Mouse (Mus musculus): Measurements from ENCODE around the gene Pnkp.
A peak's percentile ranks its signal among the peaks of the same experiment; 100 is the strongest.

The Pnkp gene

DNA sequence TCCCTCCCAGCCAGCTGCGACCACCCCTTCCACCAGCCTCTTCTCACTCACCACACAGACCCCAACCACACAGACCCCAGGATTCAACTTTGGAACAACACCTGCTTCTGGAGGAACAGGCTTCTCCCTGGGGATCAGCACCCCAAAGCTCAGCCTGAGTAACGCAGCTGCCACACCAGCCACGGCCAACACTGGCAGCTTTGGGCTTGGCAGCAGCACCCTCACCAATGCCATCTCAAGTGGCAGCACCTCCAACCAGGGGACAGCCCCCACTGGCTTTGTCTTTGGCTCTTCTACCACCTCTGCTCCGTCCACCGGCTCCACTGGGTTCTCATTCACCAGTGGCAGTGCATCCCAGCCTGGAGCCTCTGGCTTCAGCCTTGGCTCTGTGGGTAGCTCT is 28.2 kb upstream of the Pnkp start:
- no peak for DNase-seq (ENCODE audit: low spot score)

DNA sequence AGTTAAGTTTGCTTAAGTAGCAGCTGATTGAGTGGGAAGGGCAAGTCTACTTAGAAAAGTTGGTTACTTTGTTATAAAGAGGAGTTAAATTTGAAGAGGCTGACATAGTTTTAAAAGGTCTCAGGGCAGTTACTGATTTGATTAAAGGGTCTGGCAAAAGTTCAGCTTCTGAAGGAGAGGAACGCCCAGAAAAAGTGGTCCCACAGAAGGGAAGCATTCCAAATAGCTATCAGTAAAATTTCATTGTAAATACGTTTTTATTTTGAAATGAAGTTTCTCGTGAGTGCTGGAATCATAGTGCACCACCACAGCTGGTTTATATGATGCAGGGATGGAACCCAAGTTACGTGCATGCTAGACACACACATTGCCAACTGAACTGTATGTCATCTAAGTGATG is 24.2 kb upstream of the Pnkp start:
- no peak for DNase-seq (ENCODE audit: low spot score)

- no peak for DNase-seq (ENCODE audit: low spot score)
These were observed 21.4 kb upstream of the Pnkp start for GRCm38 (mm10) chr7:44835373-44836015.

DNA sequence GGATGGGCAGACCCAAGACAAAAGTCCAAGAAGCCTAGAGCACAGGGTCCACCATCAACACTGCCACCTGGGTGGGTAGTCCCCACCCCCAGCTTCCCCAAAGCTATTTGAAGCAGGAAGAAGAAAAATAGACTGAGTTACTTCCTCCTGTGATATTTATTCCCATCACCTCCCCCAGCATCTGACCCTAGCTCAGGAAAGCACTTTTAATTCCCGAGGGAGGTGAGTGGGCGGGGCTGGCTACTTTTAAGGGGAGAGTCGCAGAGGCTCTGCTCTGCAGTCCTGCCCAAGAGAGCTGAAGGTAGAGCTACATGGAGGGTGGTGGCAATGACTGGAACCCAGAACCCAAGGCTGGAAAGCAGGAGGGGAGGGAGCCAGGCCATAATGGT is 20.9 kb upstream of the Pnkp start:
- no peak for DNase-seq (ENCODE audit: low spot score)

DNA sequence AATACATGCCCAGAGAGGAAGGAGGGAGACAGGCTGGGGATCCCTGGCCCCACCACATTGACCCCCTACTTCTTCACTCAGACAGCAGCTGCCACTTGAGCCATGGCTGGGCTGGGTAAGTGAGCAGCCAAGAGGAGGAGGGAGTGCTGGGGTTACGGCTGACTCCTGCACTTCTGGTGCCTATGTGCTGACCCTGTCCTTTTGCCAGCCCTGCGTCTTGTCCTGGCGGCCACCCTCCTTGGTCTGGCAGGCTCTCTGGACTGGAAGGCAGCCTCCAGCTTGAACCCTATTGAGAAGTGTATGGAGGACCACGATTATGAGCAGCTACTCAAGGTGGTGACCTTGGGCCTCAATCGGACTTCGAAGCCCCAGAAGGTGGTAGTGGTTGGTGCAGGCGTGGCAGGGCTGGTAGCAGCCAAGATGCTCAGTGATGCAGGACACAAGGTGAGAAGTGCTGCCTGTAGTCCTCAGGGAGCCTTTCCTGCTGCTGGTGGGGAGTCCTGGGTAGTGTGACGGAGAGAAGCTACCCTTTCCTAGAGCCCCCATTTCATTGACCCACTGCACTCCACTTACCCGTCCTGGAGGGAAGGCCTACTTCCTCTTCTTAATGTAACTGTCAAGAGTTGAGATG is 20.4 kb upstream of the Pnkp start:
- no peak for DNase-seq (ENCODE audit: low spot score)

GRCm38 (mm10) chr7:44838073-44838472 is 18.9 kb upstream of the Pnkp start:
- DNase-seq (ENCODE audit: low spot score): no peak

GRCm38 (mm10) chr7:44839171-44839490 is 17.8 kb upstream of the Pnkp start:
- no peak for DNase-seq (ENCODE audit: low spot score)

DNA sequence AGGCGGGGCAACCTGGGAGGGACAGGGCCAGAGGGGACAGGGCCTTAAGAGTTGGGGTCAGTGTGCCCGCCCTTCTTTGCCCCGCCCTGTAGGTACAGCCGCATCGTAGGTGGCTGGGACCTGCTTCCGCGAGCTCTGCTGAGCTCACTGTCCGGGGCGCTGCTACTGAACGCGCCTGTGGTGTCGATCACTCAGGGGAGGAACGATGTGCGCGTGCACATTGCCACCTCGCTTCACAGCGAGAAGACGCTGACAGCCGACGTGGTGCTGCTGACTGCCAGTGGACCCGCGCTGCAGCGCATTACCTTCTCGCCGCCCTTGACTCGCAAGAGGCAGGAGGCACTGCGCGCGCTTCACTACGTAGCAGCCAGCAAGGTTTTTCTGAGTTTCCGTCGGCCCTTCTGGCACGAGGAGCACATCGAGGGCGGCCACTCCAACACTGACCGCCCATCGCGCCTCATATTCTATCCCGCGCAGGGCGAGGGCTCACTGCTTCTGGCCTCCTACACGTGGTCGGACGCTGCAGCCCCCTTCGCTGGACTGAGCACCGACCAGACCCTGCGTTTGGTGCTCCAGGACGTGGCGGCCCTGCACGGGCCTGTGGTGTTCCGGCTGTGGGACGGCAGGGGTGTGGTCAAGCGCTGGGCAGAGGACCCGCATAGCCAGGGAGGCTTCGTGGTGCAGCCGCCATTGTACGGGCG is 17.3 kb upstream of the Pnkp start:
- no peak for DNase-seq (ENCODE audit: low spot score)

DNA sequence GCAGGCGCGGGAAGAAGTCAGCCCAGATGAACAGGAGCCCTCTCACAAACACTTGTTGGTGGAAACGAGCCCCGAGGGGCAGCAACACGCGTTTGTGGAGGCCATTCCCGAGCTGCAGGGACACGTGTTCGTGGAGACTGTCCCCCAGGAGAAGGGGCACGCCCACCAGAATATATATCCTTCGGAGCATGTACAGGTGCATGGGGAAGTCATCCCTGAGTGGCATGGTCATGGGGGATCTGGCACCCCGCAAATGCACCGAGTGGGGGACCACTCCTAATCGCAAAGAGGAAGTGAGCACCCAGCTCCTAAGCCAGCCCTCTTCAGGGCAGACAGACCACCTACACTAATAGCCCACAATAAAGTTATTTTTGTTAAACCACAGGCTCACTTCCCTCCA is 16.5 kb upstream of the Pnkp start:
- DNase-seq (ENCODE audit: low spot score): no peak

DNA sequence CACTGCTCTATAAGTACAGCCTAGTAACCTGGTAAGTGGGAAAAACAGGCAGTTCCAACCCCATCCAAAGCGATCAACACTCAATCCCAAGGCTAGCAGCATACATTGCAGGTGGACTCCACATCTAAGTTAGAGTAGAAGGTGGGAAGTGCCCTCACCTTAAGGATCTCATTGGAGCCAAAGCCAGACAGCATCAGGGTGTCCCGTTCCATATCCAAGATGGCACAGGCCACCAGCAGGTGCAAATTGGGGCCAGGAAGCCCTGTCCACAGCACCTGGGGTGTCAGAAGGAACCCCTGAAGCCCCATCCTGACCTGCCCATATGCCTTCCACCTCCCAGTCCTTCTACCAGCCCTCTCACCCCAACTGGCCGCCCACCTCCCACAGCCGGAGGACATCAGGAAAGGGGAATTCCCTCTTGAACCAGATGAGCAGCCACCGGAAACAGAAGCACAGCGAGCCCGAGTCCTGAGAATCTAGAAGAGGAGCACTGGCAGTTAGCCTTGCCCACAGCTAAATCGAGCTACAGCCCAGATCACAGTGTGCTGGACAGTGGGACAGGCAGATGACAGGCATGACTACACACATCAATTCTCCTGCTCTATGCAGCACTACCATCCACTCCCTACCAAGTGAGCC is 15.0 kb upstream of the Pnkp start:
- no peak for DNase-seq (ENCODE audit: low spot score)

- no peak for DNase-seq (ENCODE audit: low spot score)
These were observed 11.9 kb upstream of the Pnkp start for GRCm38 (mm10) chr7:44845006-44845405.

DNA sequence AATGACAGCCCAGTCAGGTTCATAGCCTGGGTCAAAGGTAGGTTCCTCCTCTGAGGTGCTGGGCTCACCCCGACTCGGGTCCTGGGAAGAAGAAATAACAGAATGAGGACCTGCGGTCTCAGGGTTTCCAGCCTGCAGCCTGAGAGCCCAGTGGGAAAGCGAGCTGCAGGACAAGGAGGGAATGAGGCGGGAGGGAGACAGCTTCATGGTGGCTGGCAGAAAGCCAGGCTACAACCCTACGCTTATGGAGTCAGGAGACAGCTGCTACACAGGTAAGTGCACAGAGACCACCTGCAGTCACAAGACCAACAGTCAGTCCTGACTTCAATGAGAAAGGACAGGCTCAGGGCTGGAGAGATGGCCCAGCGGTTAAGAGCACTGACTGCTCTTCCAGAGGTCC is 10.1 kb upstream of the Pnkp start:
- DNase-seq (ENCODE audit: low spot score): no peak

GRCm38 (mm10) chr7:44847772-44848171 is 9.2 kb upstream of the Pnkp start:
- DNase-seq (ENCODE audit: low spot score): no peak

DNA sequence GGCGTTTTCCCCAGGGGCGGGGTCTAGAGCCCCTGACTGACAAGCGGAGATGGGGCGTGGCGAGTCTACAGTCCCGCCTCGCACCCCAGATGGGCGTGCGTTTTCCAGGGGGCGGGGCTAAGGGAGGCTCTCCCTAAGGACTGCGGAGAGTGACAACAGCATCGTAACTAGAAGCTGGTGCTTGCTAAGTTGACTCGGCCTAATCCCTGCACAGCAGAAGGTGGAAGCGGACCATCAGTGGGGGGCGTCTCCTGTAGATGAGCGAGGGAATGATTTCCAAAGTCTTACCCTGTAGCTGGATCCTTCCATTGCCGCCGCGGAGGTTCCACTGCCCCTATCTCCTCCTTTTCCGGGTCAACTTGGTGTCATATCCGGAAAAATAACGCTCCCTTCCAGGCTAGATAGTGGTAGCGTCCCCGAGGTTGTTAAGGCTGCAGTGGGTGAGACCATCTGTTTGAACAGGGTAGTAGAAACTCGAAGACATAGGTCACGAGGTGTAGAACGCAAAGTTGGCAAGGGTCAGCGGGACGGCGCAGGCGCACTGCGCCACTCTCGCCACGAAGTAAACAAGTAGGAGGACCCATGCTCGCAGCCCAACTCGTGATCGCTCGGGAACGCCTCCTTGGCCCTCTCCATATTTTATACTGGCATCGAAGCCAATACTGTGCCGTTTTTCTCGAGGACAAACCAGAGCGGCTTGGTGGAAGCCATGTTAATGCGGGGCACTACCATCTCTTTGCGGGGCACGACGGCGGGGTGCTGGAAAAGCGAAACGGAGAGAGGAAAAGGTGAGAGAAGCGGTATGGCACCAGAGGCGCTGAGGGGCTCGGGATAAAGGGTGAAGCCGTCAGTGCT is 8.2 kb upstream of the Pnkp start, which contains the start of the genes Akt1s1 and Tbc1d17:
Akt1s1 (plus strand) TSS at position 431 of the 855 bp plus-strand sequence.
Tbc1d17 (minus strand) TSS at position 519 of the 855 bp plus-strand sequence.
- peak; percentile 99 for DNase-seq (ENCODE audit: low spot score)

DNA sequence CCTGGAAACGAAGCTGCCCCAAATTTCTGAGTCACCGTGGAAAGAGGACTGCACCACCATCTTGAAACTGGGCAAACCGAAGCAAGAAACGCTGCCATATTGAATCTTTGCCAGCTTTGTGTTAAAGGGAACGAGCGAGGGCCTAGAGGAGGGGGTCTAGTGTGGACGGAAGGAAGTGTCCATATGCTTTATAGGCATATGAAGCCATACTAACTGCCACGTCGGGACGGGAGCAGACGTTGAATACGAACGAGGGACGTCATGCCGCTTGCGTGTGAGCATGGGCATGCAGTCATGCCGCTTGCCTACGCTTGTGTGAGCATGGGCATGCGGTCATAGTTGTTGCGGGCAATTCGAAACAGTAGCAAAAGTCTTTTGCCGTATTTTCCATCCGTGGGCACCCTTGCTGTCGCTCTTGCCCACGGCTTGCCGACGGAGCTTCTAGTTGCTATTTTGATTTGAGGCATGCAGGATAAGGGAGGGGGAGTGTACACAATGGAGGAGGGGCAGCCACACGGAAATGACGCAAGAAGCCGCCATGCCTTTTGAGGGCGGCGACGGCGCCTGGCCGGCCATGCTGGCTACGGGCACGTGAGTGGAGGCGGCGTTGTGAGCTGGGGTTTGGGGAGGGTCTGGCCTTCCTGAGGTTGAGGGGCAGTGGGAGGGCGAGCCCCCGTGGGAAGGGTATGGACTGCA is 7.4 kb upstream of the Pnkp start:
- DNase-seq (ENCODE audit: low spot score): peak; percentile 89

GRCm38 (mm10) chr7:44850146-44850545 is 6.8 kb upstream of the Pnkp start:
- peak; percentile 75 for DNase-seq (ENCODE audit: low spot score)

DNA sequence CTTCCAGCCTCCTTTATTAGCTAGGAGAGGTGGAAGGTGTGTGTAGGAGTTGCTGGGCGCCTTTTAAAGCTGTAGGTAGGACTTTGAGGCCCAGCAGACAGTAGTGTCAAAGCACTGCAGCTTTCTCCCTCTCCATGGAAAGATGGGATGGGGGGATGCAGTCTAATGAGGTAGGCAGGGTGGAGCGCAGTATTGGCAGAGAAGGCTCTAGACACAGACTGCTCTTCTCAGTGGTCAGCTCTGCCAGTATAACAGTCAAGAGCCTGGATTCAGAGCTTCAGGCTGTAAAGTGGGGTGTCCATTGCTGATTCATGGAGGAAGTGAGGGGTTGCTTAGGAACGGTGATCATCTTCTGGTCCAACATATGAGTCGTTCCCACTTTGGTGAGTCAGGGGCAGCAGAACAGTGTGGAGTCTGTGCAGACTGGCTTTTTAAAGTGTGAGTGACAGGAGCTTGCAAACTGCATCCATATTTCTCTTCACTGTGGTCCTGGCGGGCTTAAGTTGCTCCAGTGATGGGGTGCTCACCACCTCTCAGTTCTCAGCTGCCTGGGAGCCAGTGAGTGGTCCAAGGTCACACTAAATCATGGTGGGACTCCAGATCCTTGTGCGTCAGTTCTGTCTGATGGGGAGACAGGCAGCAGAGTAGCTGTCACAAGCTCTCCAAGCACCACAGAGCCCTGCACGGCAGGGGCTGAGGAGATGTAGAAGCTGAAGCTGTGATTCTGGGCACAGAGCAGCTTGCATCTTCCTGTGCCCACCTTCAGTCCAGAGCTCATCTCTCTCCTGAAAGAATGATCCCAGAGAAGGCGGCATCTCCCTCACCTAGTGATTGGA is 5.9 kb upstream of the Pnkp start:
- DNase-seq (ENCODE audit: low spot score): no peak

- DNase-seq (ENCODE audit: low spot score): no peak
These were observed 5.2 kb upstream of the Pnkp start for GRCm38 (mm10) chr7:44851625-44852234.

GRCm38 (mm10) chr7:44852259-44853027 is 4.5 kb upstream of the Pnkp start:
- no peak for DNase-seq (ENCODE audit: low spot score)
